Mouse (Mus musculus) kidney, embryonic 16.5 days (tissue): ENCODE measurements around the gene Hist1h2bj. TPM values are rescaled to one million over a fixed set of nuclear protein-coding genes. Genes with fewer than 3 reads are reported as not detected.

Experiments
- ATAC-seq: fragments of 200-750 bp; cut with Nextera tagmentation; 2 replicates; pipeline ENCODE4 v1.8.0; 2017; ENCODE audit warnings: moderate TSS enrichment; ENCODE audit not compliant: low FRiP score, low TSS enrichment
- H3K27ac ChIP-seq: fragments of 300-500 bp; sonication (generic); 2 replicates; pipeline ENCODE4 v1.5.1; 2014; ENCODE audit warnings: low read length
- H3K27me3 ChIP-seq: fragments of 300-500 bp; sonication (generic); 2 replicates; pipeline ENCODE4 v1.6.1; 2014; ENCODE audit warnings: low read length, control low read depth, mixed read lengths; ENCODE audit not compliant: insufficient read depth
- H3K36me3 ChIP-seq: fragments of 300-500 bp; sonication (generic); 2 replicates; pipeline ENCODE4 v1.6.1; 2014; ENCODE audit warnings: low read length, control low read depth, mixed read lengths; ENCODE audit not compliant: insufficient read depth
- H3K4me1 ChIP-seq: fragments of 300-500 bp; sonication (generic); 2 replicates; pipeline ENCODE4 v1.6.1; 2014; ENCODE audit warnings: low read length, control low read depth, mixed read lengths; ENCODE audit not compliant: insufficient read depth
- H3K4me2 ChIP-seq: fragments of 300-500 bp; sonication (generic); replicated peaks from 2 replicates; pipeline ENCODE4 v1.6.1; 2014; ENCODE audit warnings: low read depth, low read length
- H3K4me3 ChIP-seq: fragments of 300-500 bp; sonication (generic); 2 replicates; pipeline ENCODE4 v1.5.1; 2014; ENCODE audit warnings: mild to moderate bottlenecking, low read length
- H3K9ac ChIP-seq: fragments of 300-500 bp; sonication (generic); replicated peaks from 2 replicates; pipeline ENCODE4 v1.6.1; 2014; ENCODE audit warnings: low read length
- H3K9me3 ChIP-seq: fragments of 300-500 bp; sonication (generic); 2 replicates; pipeline ENCODE4 v1.6.1; 2016; ENCODE audit warnings: low read length, control low read depth
- WGBS: fragments of 180-500 bp; shearing (Covaris S2); extraction: QIAGEN DNeasy Blood & Tissue Kit; methylation state at CpG from one replicate; pipeline ENCODE4 v1.1.7; 2014; 5-methylcytosine and 5-hydroxymethylcytosine counted together
- polyA plus RNA-seq: library from polyadenylated mRNA; unstranded; fragments of >200 nt; fragmentation: Nextera tagmentation; extraction: Ambion mirVana; gene quantifications from 2 replicates; pipeline ENCODE4 v1.2.1, GENCODE M21; 2015

Gene Hist1h2bj
- polyA plus RNA-seq, 1 experiment from 2014 or later: 20.2 TPM

DNA sequence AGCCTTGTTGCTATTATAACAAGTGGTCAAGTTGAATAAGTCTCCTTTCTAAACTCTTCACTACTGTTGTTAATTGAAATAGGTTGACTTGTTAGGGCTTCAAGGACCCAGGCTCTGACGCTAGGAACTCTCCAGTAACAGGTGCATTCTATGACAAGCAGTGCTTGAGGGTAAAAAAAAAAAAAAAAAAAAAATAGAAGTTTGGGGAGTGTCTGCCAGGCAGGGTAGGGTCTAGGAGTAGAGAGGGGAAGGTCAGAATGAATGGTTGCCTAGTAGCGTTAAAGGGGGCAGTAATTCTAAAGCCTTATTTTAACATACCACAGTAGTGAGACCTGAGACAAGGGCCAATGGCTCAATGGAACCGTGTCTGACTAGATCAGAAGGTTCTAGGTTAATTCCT is 44.6 kb upstream of the Hist1h2bj start:
- H3K4me3 ChIP-seq: no peak overlapping the region
- H3K36me3 ChIP-seq: no peaks in the 10 kb centered on the region
- no peak for ATAC-seq
- peaks cover 91% of the 10 kb centered on the region for H3K27me3 ChIP-seq
- no peak overlapping the region for H3K9ac ChIP-seq
- 18% methylated on average over 3 of the region's 3 CpGs for WGBS
- H3K4me1 ChIP-seq: peaks cover 14% of the 10 kb centered on the region
- H3K4me2 ChIP-seq: no peak overlapping the region
- no peak overlapping the region for H3K27ac ChIP-seq
- no peaks in the 10 kb centered on the region for H3K9me3 ChIP-seq

- no peak overlapping the region for H3K27ac ChIP-seq
- 27% methylated on average over 4 of the region's 4 CpGs for WGBS
- no peak for ATAC-seq
- H3K4me3 ChIP-seq: no peak overlapping the region
- H3K36me3 ChIP-seq: no peaks in the 10 kb centered on the region
- peaks cover 14% of the 10 kb centered on the region for H3K4me1 ChIP-seq
- peaks cover 93% of the 10 kb centered on the region for H3K27me3 ChIP-seq
- no peak overlapping the region for H3K9ac ChIP-seq
- no peak overlapping the region for H3K4me2 ChIP-seq
- H3K9me3 ChIP-seq: no peaks in the 10 kb centered on the region
Measured at GRCm38 (mm10) chr13:21999147-21999546, 43.9 kb upstream of the Hist1h2bj start.

GRCm38 (mm10) chr13:22001346-22001745 is 41.7 kb upstream of the Hist1h2bj start:
- Histone ChIP-seq H3K27ac (no peak overlapping the region), H3K4me3 (no peak overlapping the region), H3K36me3 (no peaks in the 10 kb centered on the region), H3K4me1 (peaks cover 11% of the 10 kb centered on the region; the same call in 1 of the 2 replicates), H3K27me3 (peaks cover 100% of the 10 kb centered on the region), H3K4me2 (no peak overlapping the region), H3K9me3 (no peaks in the 10 kb centered on the region), H3K9ac (no peak overlapping the region)
- no peak for ATAC-seq
- 52% methylated on average over 2 of the region's 2 CpGs for WGBS

GRCm38 (mm10) chr13:22001823-22002222 is 41.2 kb upstream of the Hist1h2bj start:
- no peak overlapping the region for H3K9ac ChIP-seq
- H3K4me1 ChIP-seq: peaks cover 13% of the 10 kb centered on the region
- no peaks in the 10 kb centered on the region for H3K36me3 ChIP-seq
- H3K9me3 ChIP-seq: no peaks in the 10 kb centered on the region
- no peak overlapping the region for H3K27ac ChIP-seq
- H3K27me3 ChIP-seq: peaks cover 100% of the 10 kb centered on the region
- no peak overlapping the region for H3K4me3 ChIP-seq
- no peak overlapping the region for H3K4me2 ChIP-seq
- 12% methylated on average over 5 of the region's 5 CpGs for WGBS
- no peak for ATAC-seq

DNA sequence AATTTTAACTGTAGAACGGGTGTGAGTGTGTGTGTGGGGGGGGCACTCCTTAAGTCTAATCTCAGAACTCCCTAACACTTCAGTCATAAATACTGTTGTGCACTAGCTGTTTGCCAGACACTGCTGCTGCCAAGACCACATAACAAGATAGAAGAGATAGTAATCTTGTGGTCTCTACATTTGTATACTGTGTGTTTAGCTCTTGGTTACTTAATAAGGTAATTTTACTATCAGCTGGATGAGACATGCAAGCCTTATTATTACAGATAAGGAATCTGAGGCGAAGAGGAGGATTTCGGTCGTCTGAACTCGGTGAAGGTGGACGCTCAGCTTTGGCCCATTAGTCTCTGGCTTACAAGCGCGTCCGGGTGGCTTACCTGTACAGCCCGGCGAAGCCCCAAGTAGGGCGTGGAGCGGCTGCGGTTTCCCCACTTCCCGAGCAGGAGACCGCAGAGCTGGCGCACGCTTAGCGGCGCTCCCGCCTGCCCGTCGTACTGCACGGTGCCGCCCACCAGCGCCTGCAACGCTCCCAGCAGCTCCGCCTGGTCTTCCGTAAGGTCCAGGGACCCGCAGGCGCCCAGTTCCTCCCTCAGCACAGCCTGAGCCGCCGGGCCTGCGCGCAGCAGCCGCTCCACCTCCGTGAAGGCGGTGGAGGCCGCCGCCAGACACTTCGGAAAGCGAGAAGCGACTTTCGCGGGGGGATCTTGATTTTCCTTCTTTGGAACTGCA is 37.2 kb upstream of the Hist1h2bj start:
- H3K9me3 ChIP-seq: no peaks in the 10 kb centered on the region
- H3K36me3 ChIP-seq: no peaks in the 10 kb centered on the region
- peak; percentile 93 for ATAC-seq
- peak overlapping the region; percentile 92 for H3K4me2 ChIP-seq
- H3K9ac ChIP-seq: peak overlapping the region; percentile 53
- H3K27me3 ChIP-seq: peaks cover 100% of the 10 kb centered on the region
- WGBS: under 1% methylated on average over 45 of the region's 45 CpGs
- peak overlapping the region; percentile 64 for H3K4me3 ChIP-seq
- peaks cover 14% of the 10 kb centered on the region for H3K4me1 ChIP-seq
- H3K27ac ChIP-seq: no peak overlapping the region

- peak overlapping the region; percentile 53 for H3K9ac ChIP-seq
- H3K27me3 ChIP-seq: peaks cover 98% of the 10 kb centered on the region
- H3K9me3 ChIP-seq: no peaks in the 10 kb centered on the region
- H3K4me1 ChIP-seq: peaks cover 14% of the 10 kb centered on the region
- H3K27ac ChIP-seq: no peak overlapping the region
- under 1% methylated on average over 38 of the region's 38 CpGs for WGBS
- H3K4me2 ChIP-seq: peak overlapping the region; percentile 92
- no peaks in the 10 kb centered on the region for H3K36me3 ChIP-seq
- H3K4me3 ChIP-seq: peak overlapping the region; percentile 64
- peak; percentile 92 for ATAC-seq
Measured at GRCm38 (mm10) chr13:22006334-22007120, 36.5 kb upstream of the Hist1h2bj start.

GRCm38 (mm10) chr13:22007121-22007510 is 35.9 kb upstream of the Hist1h2bj start:
- peaks cover 14% of the 10 kb centered on the region for H3K4me1 ChIP-seq
- no peaks in the 10 kb centered on the region for H3K9me3 ChIP-seq
- ATAC-seq: no peak
- H3K27me3 ChIP-seq: peaks cover 96% of the 10 kb centered on the region
- WGBS: 4% methylated on average over 18 of the region's 18 CpGs
- H3K27ac ChIP-seq: no peak overlapping the region
- H3K36me3 ChIP-seq: no peaks in the 10 kb centered on the region
- H3K9ac ChIP-seq: no peak overlapping the region
- H3K4me2 ChIP-seq: peak overlapping the region; percentile 92
- H3K4me3 ChIP-seq: peak overlapping the region; percentile 64

- WGBS: 46% methylated on average over 7 of the region's 7 CpGs
- no peak for ATAC-seq
- no peak overlapping the region for H3K27ac ChIP-seq
- no peak overlapping the region for H3K4me3 ChIP-seq
- peaks cover 14% of the 10 kb centered on the region for H3K4me1 ChIP-seq
- no peaks in the 10 kb centered on the region for H3K9me3 ChIP-seq
- H3K27me3 ChIP-seq: peaks cover 96% of the 10 kb centered on the region
- no peak overlapping the region for H3K4me2 ChIP-seq
- no peaks in the 10 kb centered on the region for H3K36me3 ChIP-seq
- no peak overlapping the region for H3K9ac ChIP-seq
Measured at GRCm38 (mm10) chr13:22007872-22008271, 35.1 kb upstream of the Hist1h2bj start.

GRCm38 (mm10) chr13:22008707-22009106 is 34.3 kb upstream of the Hist1h2bj start:
- Histone ChIP-seq H3K4me2 (no peak overlapping the region), H3K4me3 (no peak overlapping the region), H3K9ac (no peak overlapping the region), H3K27ac (no peak overlapping the region), H3K9me3 (no peaks in the 10 kb centered on the region), H3K27me3 (peaks cover 94% of the 10 kb centered on the region), H3K4me1 (peaks cover 14% of the 10 kb centered on the region), H3K36me3 (no peaks in the 10 kb centered on the region)
- WGBS: 78% methylated on average over 3 of the region's 3 CpGs
- no peak for ATAC-seq

GRCm38 (mm10) chr13:22009642-22010041 is 33.4 kb upstream of the Hist1h2bj start, which contains the start of gene Prss16:
Prss16 (minus strand) TSS chr13:22009742.
- Histone ChIP-seq H3K9me3 (no peaks in the 10 kb centered on the region), H3K9ac (no peak within 1 kb of the TSS), H3K27ac (no peak within 1 kb of the TSS), H3K27me3 (peaks cover 92% of the 10 kb centered on the region), H3K36me3 (no peaks in the 10 kb centered on the region), H3K4me2 (no peak within 1 kb of the TSS), H3K4me3 (no peak within 1 kb of the TSS), H3K4me1 (peaks cover 19% of the 10 kb centered on the region)
- ATAC-seq: no peak
- 26% methylated on average over 6 of the region's 7 CpGs for WGBS
